Mouse (Mus musculus) kidney, postnatal 36 days (tissue): ENCODE measurements around the gene Rflnb.

Source experiments
- DNase-seq, 2 experiments: peaks; one replicate each; pipeline ENCODE4 v3.0.0; 2021 to 2022; ENCODE audit warnings: mixed read lengths in 2 of 2

Rflnb gene

GRCm38 (mm10) chr11:75990965-75991835 is 36.4 kb downstream of the Rflnb start:
- DNase-seq = no peak

- DNase-seq = no peak
Observed at GRCm38 (mm10) chr11:75985948-75986347, 41.6 kb downstream of the Rflnb start.

DNA sequence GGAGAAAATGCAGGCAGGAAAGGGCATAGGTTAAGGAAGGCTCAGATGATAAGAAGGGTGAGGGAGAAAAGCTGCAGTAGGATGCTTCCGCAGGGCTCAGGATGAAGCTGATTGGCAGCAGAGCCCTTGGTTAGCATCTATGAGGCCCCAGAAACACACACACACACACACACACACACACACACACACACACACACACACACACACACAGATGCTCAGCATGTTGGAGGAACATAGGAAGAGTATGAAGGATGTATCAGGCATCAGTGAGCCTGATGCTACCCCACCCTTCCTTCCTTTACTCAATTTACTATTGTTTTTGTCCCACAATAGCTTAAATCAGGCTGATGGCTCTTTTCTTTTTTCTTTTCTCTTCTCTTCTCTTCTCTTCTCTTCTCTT is 43.0 kb downstream of the Rflnb start:
- no peak for DNase-seq

DNA sequence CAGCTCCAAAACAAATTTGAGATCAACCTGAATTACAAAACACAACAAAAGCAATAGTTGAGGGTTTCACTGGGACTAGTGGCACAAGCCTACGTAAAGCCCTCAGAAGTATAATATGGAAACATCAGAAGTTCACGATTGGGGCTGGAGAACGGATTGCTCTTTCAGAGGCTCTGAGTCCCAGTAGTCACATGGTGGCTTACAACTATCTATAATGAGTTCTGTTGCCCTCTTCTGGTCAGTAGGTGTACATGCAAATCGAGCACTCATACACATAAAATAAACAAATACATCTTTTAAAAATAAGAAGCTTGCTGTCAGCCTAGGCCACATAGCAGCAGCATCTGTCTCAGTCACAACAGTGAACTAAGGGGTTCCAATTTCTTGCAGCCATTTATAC is 44.4 kb downstream of the Rflnb start:
- no peak for DNase-seq

- DNase-seq = no peak
Observed at GRCm38 (mm10) chr11:75980413-75980812, 47.2 kb downstream of the Rflnb start.

- DNase-seq = no peak
Observed at GRCm38 (mm10) chr11:75978051-75978450, 49.5 kb downstream of the Rflnb start.

DNA sequence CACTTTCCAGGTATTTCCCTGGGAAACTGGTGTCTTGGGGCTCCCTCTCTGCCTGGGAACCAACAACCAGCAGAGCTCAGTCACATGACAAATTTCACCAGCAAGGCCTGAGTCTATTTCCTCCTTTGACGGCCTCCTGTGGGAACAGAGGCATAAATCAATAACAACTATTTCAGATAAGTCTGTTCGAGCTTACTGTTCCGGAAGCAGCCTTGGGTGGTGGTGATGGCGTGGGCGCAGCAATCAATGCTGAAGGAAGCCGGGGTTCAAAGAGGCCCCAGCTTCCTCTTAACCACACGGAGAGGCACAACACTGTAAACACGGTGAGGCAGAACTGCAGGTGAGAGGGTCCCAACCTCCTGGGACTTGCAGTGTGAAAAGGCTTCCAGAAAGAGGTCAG is 50.8 kb downstream of the Rflnb start:
- peak; percentile 30 to 66 for DNase-seq

DNA sequence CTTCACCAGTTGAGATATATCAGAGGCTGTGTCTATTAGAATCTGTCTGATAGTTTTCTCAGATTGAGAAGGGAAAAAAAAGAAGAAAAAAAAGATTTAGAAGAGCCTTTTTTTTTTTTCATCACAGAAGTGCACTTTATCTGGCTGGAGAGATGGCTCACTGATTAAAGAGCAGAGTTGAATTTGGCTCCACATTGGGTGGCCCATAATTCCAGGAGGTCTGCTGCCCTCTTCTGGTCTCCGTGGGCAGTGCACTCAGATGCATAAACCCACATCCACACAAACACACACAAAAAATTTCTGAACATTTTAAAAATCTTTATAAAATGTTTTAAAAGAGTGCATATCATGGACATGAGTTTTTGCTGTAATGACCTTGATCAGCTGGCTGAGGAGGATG is 53.6 kb downstream of the Rflnb start:
- peak in 1 of 2 experiments; percentile 49 for DNase-seq

DNA sequence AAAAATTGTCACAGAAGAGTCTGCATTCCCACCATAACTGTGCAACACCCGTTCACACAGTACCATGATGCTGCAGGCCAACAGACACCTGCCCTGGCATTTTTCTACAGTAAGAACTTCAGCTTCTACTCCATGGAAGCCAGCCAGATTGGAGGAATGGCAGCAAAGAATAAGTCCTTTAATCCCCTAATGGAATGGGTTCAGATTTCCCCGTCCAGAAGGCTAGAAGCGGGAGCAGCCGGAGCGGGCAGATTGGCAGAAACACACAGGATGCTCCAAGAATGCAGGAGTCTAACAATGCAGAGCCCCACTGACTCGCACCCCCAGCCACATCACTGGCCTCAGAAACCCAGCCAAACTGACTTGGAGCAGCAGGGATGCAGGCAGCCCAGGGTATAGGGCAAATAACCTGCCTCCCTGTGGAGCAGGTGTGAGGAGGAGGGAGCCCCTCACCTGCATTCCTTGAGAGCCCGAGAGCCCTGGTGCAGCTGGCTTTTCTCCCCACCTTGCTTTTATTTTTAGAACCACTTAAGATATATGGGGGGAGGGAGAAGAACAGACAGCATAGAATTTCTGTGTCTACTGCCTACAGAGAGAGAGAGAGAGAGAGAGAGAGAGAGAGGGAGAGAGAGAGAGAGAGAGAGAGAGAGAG is 54.5 kb downstream of the Rflnb start:
- DNase-seq = no peak

- no peak for DNase-seq
Observed at GRCm38 (mm10) chr11:75972188-75972587, 55.4 kb downstream of the Rflnb start.

GRCm38 (mm10) chr11:75970629-75971028 is 57.0 kb downstream of the Rflnb start:
- no peak for DNase-seq
